Mouse (Mus musculus): ENCODE measurements around the gene Clstn1.

DNA sequence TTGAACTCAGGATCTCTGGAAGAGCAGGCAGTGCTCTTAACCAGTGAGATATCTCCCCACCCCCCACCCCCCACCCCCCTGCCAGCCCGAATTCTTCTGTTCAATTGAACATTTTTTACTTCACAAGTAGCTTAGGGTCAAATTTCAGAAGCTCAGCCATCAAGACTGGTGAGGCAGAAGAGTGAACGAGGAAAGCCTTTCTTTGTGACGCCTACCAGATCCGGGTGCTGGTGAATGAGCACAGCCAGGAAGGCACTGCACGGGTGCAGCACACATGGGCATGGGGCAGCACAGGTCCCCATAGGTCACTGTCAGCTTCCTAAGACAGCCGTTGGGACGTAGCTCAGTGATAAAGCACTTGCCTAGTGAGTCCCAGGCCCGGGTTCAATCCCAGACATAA lies 33.7 kb downstream of the Clstn1 start:
- TF ChIP-seq POLR2A (IDR thresholded peaks at IDR 0.05; ENCODE audit: borderline replicate concordance, insufficient read depth, low read length) (no peak), CTCF (IDR thresholded peaks at IDR 0.05; ENCODE audit: borderline replicate concordance, insufficient read depth, low read depth, low read length) (no peak)

Data from cerebellum, adult 2 months (tissue).